Mouse (Mus musculus) heart, adult 2 months (tissue): ENCODE measurements at regions not wholly inside any gene's neighbourhood (a gene's known extent, or its start where the extent isn't known, plus 50 kb on each side); places are given as distances from the start of the nearest gene placed in this dataset.

ENCODE experiments used
- CTCF ChIP-seq: fragments of 200-600 bp; IDR thresholded peaks from 2 replicates; pipeline ENCODE4 v1.8.1; 2022; ENCODE audit warnings: antibody characterized with exemption, mild to moderate bottlenecking, moderate library complexity
- EP300 ChIP-seq: fragments of 200-500 bp; IDR thresholded peaks from 2 replicates; pipeline ENCODE4 v1.6.1; 2011; ENCODE audit warnings: low read depth, low read length, control low read depth; ENCODE audit not compliant: insufficient read depth
- POLR2A ChIP-seq: fragments of 200-500 bp; IDR thresholded peaks from 2 replicates; pipeline ENCODE4 v1.6.1; 2011; ENCODE audit warnings: mild to moderate bottlenecking, low read depth, low read length, control low read depth; ENCODE audit not compliant: insufficient read depth

- TF ChIP-seq CTCF, result no peak
- TF ChIP-seq EP300, result no peak
- TF ChIP-seq POLR2A, result no peak
These were observed 2618.7 kb upstream of the Gm7489 start for GRCm38 (mm10) chr15:51265971-51266370.
